Mouse (Mus musculus) mesoderm, embryonic 11.5 days (tissue): ENCODE data around the gene Lpar1.

ENCODE experiments used
- DNase-seq: peaks from one replicate; pipeline ENCODE4 v3.0.0-alpha.2; 2012; ENCODE audit warnings: low read depth, low spot score

The Lpar1 gene

DNA sequence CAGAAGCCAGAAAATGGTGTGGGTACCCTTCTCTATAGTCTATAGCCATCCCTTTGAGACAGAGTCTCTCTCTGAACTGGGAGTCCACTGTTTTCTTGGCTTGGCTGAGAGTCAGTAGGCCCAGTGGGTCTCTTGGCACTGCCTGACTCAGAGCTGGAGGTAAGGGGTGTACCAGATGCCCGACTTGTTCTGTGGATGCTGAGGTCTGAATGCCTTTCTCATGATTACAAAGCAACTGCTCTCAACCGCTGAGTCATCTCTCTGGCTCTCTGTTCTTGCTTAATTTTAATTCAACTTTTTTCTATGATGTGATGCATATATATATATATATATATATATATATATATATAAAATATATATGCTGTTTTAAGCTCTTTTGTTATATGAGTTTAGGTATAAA, 91.1 kb downstream of the Lpar1 start:
- DNase-seq: no peak

- DNase-seq: no peak
Measured at GRCm38 (mm10) chr4:58453334-58453733, 100.4 kb downstream of the Lpar1 start.

GRCm38 (mm10) chr4:58448825-58449224, 104.9 kb downstream of the Lpar1 start:
- DNase-seq: no peak

- no peak for DNase-seq
Measured at GRCm38 (mm10) chr4:58447841-58448240, 105.9 kb downstream of the Lpar1 start.

DNA sequence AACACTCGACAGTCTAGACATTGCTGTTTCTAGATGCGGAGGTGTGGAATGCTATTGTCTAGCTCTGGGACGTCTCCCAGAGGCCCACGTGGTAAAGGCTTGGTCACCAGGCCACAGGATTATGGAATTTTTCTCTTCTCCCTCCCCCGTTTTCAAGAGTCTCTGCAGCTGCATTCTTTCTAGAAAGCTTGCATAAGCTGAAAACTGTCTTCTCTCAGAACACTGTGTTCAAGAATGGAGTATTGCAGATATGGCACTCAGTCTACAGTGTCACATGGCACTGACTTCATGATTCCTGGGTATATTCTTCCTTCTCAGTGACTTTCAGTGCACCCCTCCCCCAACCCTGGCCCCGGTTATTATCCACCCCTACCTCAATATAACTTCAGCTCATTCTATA, 107.9 kb downstream of the Lpar1 start:
- no peak for DNase-seq

- peak; percentile 31 for DNase-seq
Measured at GRCm38 (mm10) chr4:58442338-58442737, 111.4 kb downstream of the Lpar1 start.

- no peak for DNase-seq
Measured at GRCm38 (mm10) chr4:58438654-58439053, 115.0 kb downstream of the Lpar1 start.

- no peak for DNase-seq
Measured at GRCm38 (mm10) chr4:58437271-58437670, 116.4 kb downstream of the Lpar1 start.

GRCm38 (mm10) chr4:58423276-58423930, 130.3 kb downstream of the Lpar1 start:
- no peak for DNase-seq

DNA sequence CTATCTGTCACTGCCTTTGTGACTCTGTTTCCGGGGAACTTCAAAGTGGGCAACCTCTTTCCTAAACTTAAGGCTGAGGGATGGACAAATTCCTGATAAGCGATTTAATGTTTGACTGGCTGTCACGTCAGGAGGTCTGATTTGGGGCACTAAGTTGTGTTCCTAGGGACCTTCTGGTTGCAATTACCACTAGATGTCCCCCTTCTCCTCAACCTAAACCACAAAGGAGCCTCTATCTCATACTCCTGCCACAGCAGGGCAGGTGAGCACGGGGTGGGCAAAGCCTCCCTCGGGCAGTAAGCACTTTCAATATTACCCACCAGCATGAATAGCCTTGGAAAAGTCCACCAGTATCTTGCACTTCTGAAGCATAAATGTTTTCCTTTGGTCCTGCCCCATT, 134.5 kb downstream of the Lpar1 start:
- DNase-seq: no peak

DNA sequence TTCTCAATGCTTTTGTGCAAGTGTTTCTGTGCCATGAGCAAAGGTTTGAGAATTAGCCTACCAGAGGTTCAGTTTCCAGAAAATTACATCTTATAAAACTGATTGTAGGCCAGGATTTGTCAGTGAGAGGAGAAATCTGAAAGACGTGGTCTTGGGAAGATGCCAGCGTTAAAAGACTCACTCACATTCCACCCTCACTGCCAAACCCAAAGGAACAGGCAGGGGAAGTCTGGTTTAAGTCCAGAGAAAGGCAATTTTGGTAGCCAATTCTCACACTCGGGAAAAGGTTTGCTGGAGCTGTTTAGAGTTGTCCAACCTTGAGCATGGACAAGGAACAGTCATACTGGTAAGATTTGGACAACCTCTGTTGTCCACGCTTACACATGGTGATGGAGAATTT, 136.4 kb downstream of the Lpar1 start:
- DNase-seq: no peak

- no peak for DNase-seq
Measured at GRCm38 (mm10) chr4:58415537-58415936, 138.2 kb downstream of the Lpar1 start.

GRCm38 (mm10) chr4:58413188-58414185, 140.2 kb downstream of the Lpar1 start:
- peak; percentile 56 for DNase-seq

GRCm38 (mm10) chr4:58401973-58402501, 151.7 kb downstream of the Lpar1 start:
- no peak for DNase-seq

DNA sequence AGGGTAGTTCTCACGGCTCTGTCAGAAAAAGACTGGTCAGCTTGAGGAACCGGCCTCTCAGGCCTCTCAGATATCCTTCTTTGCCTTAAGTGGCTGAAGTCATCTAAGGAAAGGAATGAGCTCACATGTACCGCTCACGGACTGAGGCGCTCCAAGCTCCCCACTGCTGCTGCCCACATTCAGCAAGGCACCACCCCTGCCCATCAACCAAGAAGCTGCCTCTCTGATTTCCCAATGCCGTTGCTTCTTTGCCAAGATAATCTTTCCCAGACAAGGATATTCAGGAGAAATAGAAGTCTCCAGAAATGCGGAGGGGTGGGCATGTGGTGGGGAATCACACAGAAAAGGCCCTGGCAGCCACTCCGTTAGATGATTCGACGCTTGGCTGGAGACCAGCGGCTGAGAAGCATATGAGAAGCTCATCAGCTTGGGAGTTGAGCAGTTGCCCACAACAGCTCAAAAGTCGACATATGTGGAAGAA, 152.8 kb downstream of the Lpar1 start:
- DNase-seq: no peak
